In the genomic region with DNA sequence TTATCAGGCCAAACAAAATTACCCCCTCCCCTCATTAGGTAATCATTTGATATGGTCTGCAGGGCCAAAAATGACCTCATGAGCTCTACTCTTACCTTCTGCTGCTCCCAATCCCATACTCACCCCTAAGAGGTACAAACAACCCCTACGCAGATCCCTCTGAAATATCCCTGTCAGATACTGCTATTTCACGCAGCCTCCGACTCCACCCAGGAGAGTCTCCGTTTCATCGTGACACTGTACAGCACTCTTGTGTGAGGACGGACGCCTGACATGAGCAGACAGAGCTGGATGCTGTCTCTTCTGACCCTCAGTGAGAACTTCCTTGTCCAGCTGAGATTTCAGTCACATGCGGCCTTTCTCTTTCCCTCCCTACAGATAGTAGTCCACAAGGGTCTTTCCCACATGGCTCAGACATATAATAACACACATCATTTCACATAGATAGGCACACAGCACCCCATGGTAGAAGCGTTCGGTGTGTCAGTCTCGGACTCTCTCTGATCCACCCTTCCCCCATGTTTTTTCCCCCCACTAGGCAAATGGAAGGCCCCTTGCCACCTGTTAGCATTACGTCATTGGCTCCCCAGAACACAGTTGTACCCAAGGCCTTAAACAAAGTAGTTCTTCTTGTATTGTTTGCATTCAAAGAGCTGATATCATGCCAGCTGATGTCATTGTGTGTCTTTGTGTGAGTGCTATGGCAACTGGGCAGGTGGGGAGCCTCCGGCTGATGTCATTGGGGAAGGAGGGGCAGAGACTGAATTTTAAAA, we compare ENCODE assay signal across 8 mouse cellular contexts. TPM values are rescaled to one million over a fixed set of nuclear protein-coding genes. Genes with fewer than 3 reads are reported as not detected.
DNase-seq lines count a peak whose midpoint lies in the region; ATAC-seq lines count a peak whose summit lies in the region.

No protein-coding gene starts in this region.

- DNase-seq in heart, embryonic 10.5 days (ENCODE audit: low spot score): no peak
- peak; percentile 38 for DNase-seq in midbrain, embryonic 10.5 days (ENCODE audit: low spot score)
- no peak for DNase-seq in kidney, postnatal 4 days
- no peak for DNase-seq in liver, embryonic 11.5 days (ENCODE audit: low spot score)
- DNase-seq in adrenal gland, postnatal 36 days: no peak

- no peak for ATAC-seq in heart, embryonic 15.5 days (replicated peaks; ENCODE audit: insufficient number of reproducible peaks, insufficient read depth, low FRiP score, low read depth)
- peak; percentile 17 for ATAC-seq in CD4-positive, CD25-positive, alpha-beta regulatory T cell, adult 4 months
- ATAC-seq in forebrain, embryonic 12.5 days (ENCODE audit: low FRiP score): peak; percentile 94
- no peak for ATAC-seq in liver, embryonic 11.5 days (replicated peaks; ENCODE audit: low FRiP score)

- H3K4me3 ChIP-seq in heart, embryonic 15.5 days: no peak overlapping the region
- H3K4me3 ChIP-seq in heart, embryonic 10.5 days: no peak overlapping the region
- no peak overlapping the region for H3K4me3 ChIP-seq in forebrain, embryonic 12.5 days (replicated peaks)
- no peak overlapping the region for H3K4me3 ChIP-seq in midbrain, embryonic 10.5 days
- H3K4me3 ChIP-seq in liver, embryonic 11.5 days (ENCODE audit: low read depth, low read length): no peak overlapping the region

- no peak overlapping the region for H3K9ac ChIP-seq in heart, embryonic 15.5 days
- H3K9ac ChIP-seq in forebrain, embryonic 12.5 days: no peak overlapping the region
- H3K9ac ChIP-seq in liver, embryonic 11.5 days (ENCODE audit: low read depth, low read length): no peak overlapping the region

- H3K4me1 ChIP-seq in heart, embryonic 15.5 days (replicated peaks): peaks cover 38% of the 10 kb centered on the region
- peaks cover 30% of the 10 kb centered on the region for H3K4me1 ChIP-seq in heart, embryonic 10.5 days
- H3K4me1 ChIP-seq in forebrain, embryonic 12.5 days: peaks cover 28% of the 10 kb centered on the region
- peaks cover 17% of the 10 kb centered on the region for H3K4me1 ChIP-seq in midbrain, embryonic 10.5 days
- H3K4me1 ChIP-seq in liver, embryonic 11.5 days (replicated peaks; ENCODE audit: control insufficient read depth, insufficient read depth, low read length): peaks cover 8% of the 10 kb centered on the region; the same call in 1 of the 2 replicates

- 0 out of 2 replicates have a peak overlapping the region, but pooled peaks have one; percentile 23 for H3K27ac ChIP-seq in heart, embryonic 15.5 days
- no peak overlapping the region for H3K27ac ChIP-seq in heart, embryonic 10.5 days
- H3K27ac ChIP-seq in forebrain, embryonic 12.5 days: peak overlapping the region; percentile 95
- H3K27ac ChIP-seq in midbrain, embryonic 10.5 days (replicated peaks): peak overlapping the region; percentile 83
- no peak overlapping the region for H3K27ac ChIP-seq in liver, embryonic 11.5 days (ENCODE audit: low read depth, low read length)

- H3K36me3 ChIP-seq in heart, embryonic 15.5 days: peaks cover 13% of the 10 kb centered on the region
- peaks cover 17% of the 10 kb centered on the region for H3K36me3 ChIP-seq in heart, embryonic 10.5 days
- peaks cover 14% of the 10 kb centered on the region for H3K36me3 ChIP-seq in forebrain, embryonic 12.5 days (replicated peaks)
- H3K36me3 ChIP-seq in midbrain, embryonic 10.5 days: peaks cover 20% of the 10 kb centered on the region
- H3K36me3 ChIP-seq in liver, embryonic 11.5 days (ENCODE audit: control insufficient read depth, insufficient read depth, low read length): peaks cover 4% of the 10 kb centered on the region; the same call in 1 of the 2 replicates

- H3K27me3 ChIP-seq in heart, embryonic 15.5 days: no peaks in the 10 kb centered on the region
- H3K27me3 ChIP-seq in heart, embryonic 10.5 days (ENCODE audit: insufficient read depth, poor library complexity, severe bottlenecking): no peaks in the 10 kb centered on the region
- H3K27me3 ChIP-seq in forebrain, embryonic 12.5 days: no peaks in the 10 kb centered on the region
- H3K27me3 ChIP-seq in midbrain, embryonic 10.5 days (ENCODE audit: low read depth, poor library complexity, severe bottlenecking): no peaks in the 10 kb centered on the region
- no peaks in the 10 kb centered on the region for H3K27me3 ChIP-seq in liver, embryonic 11.5 days (replicated peaks; ENCODE audit: control insufficient read depth, insufficient read depth, low read length)

- no peak overlapping the region for H3K4me2 ChIP-seq in heart, embryonic 15.5 days
- peak overlapping the region; percentile 29 for H3K4me2 ChIP-seq in forebrain, embryonic 12.5 days
- no peak overlapping the region for H3K4me2 ChIP-seq in liver, embryonic 11.5 days

- WGBS in heart, embryonic 15.5 days: 73% methylated on average over 13 of the region's 13 CpGs
- 85% methylated on average over 13 of the region's 13 CpGs for WGBS in heart, embryonic 10.5 days
- 52% methylated on average over 13 of the region's 13 CpGs for WGBS in forebrain, embryonic 12.5 days
- 83% methylated on average over 13 of the region's 13 CpGs for whole genome bisulfite sequencing in midbrain, embryonic 10.5 days
- 86% methylated on average over 13 of the region's 13 CpGs for WGBS in liver, embryonic 11.5 days

- H3K9me3 ChIP-seq in heart, embryonic 15.5 days (replicated peaks): no peaks in the 10 kb centered on the region
- H3K9me3 ChIP-seq in heart, embryonic 10.5 days: no peaks in the 10 kb centered on the region
- no peaks in the 10 kb centered on the region for H3K9me3 ChIP-seq in forebrain, embryonic 12.5 days
- no peaks in the 10 kb centered on the region for H3K9me3 ChIP-seq in midbrain, embryonic 10.5 days (replicated peaks)
- no peaks in the 10 kb centered on the region for H3K9me3 ChIP-seq in liver, embryonic 11.5 days (ENCODE audit: control insufficient read depth, low read length)

RNA-seq across cellular contexts. Expression of a gene that starts 31.7 kb away (rescaled TPM):
- 1.7 and 2.1 TPM in 2 replicates for polyA plus RNA-seq in heart, embryonic 15.5 days (2015; fragmentation: Nextera tagmentation; extraction: Ambion mirVana)
- polyA plus RNA-seq in heart, embryonic 10.5 days (2016; fragmentation: Nextera tagmentation; extraction: Ambion mirVana): 1.1 and 1.3 TPM in 2 replicates
- polyA plus RNA-seq in CD4-positive, CD25-positive, alpha-beta regulatory T cell, adult 4 months (2017; shearing (Covaris generic)): under 1 TPM in 1 of 2 experiments, not detected in 1; 0.94 TPM
- polyA plus RNA-seq in forebrain, embryonic 12.5 days (2016; fragmentation: Nextera tagmentation; extraction: Ambion mirVana): 1.9 and 2.5 TPM in 2 replicates
- polyA plus RNA-seq in midbrain, embryonic 10.5 days (2016; fragmentation: Nextera tagmentation; extraction: Ambion mirVana): 2.0 and 2.1 TPM in 2 replicates
- 0.70 and 0.95 TPM in 2 replicates for polyA plus RNA-seq in liver, embryonic 11.5 days (2014; fragmentation: Nextera tagmentation; extraction: Ambion mirVana)
- 1 to 10 TPM; 1.8 to 2.5 TPM for total RNA-seq in adrenal gland, postnatal 36 days (2021)

RNA-seq across cellular contexts. Expression of a gene that starts 52.7 kb away (rescaled TPM):
- polyA plus RNA-seq in heart, embryonic 15.5 days (2015; fragmentation: Nextera tagmentation; extraction: Ambion mirVana): 10.5 and 14.0 TPM in 2 replicates
- polyA plus RNA-seq in heart, embryonic 10.5 days (2016; fragmentation: Nextera tagmentation; extraction: Ambion mirVana): 8.5 and 12.3 TPM in 2 replicates
- polyA plus RNA-seq in CD4-positive, CD25-positive, alpha-beta regulatory T cell, adult 4 months (2017; shearing (Covaris generic)): 10 to 100 TPM; 17.7 to 21.3 TPM
- 10.2 and 11.4 TPM in 2 replicates for polyA plus RNA-seq in forebrain, embryonic 12.5 days (2016; fragmentation: Nextera tagmentation; extraction: Ambion mirVana)
- polyA plus RNA-seq in midbrain, embryonic 10.5 days (2016; fragmentation: Nextera tagmentation; extraction: Ambion mirVana): 6.6 and 9.0 TPM in 2 replicates
- polyA plus RNA-seq in liver, embryonic 11.5 days (2014; fragmentation: Nextera tagmentation; extraction: Ambion mirVana): 5.4 and 6.1 TPM in 2 replicates
- total RNA-seq in adrenal gland, postnatal 36 days (2021): 10 to 100 TPM in 1 of 2 experiments, 1 to 10 TPM in 1; 9.3 to 12.4 TPM

Comparison
In these comparisons a context has a peak if more than half of its experiments do, and no peak if none do; other contexts are left out.
1. H3K27ac ChIP-seq: peak in heart, embryonic 15.5 days (single experiment), forebrain, embryonic 12.5 days (single experiment) and midbrain, embryonic 10.5 days (single experiment); none in heart, embryonic 10.5 days (single experiment) and liver, embryonic 11.5 days (single experiment).
2. ATAC-seq: peak in CD4-positive, CD25-positive, alpha-beta regulatory T cell, adult 4 months (single experiment) and forebrain, embryonic 12.5 days (single experiment); none in heart, embryonic 15.5 days (single experiment) and liver, embryonic 11.5 days (single experiment).